Mouse (Mus musculus) thymus, postnatal 36 days (tissue): ENCODE results near the gene Eea1.
"Not testable (repeated sequence)": the region's sequence is repeated elsewhere in the genome, so short reads cannot be mapped to it uniquely, and the experiment has no call there.

Experiments used
- DNase-seq, 2 experiments: peaks; one replicate each; pipeline ENCODE4 v3.0.0; 2022; ENCODE audit warnings: mixed read lengths in 2 of 2

Eea1 gene

DNA sequence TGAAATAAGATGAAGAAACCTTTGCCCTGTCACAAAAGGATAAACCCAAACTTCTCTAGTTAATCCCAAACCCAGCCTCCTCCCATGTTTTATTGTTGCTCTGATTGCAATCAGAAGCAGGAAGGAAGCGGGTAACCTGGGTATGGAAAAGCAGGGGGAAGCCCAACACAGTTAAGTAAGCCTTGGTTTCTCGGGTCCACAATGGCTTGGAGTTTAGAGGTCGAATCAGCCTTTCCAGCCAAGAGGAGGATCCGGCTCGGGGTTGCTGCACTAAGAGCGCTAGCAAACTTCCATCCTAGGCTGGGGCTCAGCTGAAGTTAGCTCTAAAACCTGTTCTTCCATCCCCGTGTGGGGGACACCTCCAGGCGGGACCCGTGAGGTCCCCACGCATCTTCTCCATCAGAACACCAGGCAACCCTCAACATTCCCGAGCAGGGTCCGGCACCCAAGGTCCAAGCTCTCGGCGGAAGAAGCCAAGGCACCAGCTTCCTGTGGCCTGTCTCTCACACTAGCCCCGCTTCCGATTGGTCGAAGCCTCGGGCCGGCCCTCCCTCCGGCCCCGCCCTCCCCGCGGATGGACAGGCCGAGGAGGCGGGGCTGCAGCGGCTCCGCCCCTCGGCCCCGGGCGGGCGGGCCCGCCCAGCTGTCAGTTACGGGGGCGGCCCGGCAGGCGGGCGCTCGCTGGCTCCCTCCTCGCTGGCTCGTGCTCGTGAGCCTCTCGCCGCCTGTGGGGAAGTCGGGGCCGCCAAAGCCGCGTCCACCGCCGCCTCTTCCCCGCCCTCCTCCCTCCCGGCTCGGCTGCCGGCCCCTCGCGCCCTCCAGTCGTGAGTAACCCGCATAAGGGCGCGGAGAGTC, at the start of gene Eea1:
Gene Eea1, plus strand, starts transcription at position 605 of the 855 bp plus-strand sequence.
- DNase-seq, result peak; percentile 57 to 69

DNA sequence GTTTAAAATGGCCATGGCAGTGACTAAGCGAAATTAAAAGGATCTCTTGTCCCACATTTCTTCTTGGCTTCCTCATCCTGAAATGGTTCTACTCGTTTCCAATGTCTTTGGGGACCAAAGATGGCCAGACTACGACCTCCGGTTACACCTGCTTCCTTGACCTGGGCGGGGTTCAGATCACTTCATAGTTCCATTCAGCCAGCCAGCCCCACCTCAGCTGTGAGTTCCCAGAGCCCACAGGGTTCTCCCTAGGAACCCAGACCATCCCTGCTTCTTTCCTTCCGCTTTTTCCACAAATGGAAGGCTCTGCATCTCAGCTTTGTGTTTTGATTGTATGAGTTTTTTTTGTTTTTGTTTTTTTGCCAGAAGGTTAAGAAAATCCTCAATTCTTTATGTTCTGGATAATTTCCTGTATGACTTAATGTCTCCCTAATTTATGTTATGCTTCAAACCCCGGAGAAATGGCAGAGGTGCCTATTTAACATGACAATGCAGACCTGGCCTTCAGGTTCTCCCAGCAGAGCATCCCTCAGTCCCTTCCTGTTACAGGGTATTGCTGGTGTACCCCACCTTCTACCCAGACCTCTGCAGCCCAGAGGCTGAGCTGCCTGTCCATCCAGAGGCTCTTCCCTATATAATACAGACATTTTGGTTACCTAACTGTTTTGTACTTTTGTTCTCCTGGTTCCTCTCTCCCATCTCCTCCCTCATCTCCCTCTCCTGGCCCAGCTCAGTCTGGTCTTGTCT, 49.1 kb upstream of the Eea1 start:
- DNase-seq, result no peak

DNA sequence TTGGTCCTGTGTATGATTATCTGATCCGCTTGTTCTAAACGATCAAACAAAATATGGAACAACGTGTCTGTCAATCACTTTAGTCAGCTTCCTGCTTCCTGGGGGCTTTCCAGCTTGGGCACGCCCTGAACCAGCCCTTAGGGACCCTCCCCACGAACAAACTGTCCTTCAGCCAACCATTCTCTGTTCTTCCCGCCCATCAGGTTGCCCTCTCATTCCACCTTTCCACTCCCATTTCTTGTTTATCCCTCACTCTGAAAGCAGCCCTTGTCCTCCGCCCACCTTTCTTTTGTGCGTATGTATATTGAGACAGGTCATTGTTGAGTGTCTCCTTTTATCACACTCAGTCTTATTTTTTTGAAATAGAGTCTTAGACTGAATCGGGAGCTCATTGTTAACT, 48.3 kb upstream of the Eea1 start:
- DNase-seq, result no peak

DNA sequence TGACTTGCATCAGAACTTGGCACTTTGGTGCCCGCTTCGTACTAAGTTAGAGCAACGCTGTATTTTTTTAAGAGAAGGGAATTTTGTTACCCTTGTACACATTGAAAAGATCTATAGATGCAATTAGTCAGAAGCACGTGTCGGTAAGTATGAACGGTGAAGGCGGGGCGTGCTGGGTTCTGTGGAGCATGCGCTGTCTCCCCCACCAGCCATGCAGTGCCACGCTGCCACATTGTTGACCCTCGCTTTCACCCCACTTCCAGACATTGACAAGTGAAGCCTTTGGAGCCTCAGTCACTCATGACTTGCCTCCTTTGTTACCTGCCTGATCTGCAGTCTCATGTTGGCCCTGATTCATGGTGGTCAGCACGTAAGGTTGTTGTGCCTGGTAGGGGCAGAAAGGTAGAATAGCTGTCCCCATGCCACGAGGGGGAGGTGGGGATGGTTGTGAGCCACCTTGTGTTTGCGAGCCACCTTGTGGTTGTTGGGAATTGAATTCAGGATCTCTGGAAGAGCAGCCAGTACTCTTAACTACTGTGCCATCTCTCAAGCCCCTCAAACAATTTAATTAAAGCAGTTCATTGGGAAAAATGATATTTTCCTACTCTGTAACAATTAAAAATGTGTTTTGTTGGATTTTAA, 47.0 kb upstream of the Eea1 start:
- no peak for DNase-seq

DNA sequence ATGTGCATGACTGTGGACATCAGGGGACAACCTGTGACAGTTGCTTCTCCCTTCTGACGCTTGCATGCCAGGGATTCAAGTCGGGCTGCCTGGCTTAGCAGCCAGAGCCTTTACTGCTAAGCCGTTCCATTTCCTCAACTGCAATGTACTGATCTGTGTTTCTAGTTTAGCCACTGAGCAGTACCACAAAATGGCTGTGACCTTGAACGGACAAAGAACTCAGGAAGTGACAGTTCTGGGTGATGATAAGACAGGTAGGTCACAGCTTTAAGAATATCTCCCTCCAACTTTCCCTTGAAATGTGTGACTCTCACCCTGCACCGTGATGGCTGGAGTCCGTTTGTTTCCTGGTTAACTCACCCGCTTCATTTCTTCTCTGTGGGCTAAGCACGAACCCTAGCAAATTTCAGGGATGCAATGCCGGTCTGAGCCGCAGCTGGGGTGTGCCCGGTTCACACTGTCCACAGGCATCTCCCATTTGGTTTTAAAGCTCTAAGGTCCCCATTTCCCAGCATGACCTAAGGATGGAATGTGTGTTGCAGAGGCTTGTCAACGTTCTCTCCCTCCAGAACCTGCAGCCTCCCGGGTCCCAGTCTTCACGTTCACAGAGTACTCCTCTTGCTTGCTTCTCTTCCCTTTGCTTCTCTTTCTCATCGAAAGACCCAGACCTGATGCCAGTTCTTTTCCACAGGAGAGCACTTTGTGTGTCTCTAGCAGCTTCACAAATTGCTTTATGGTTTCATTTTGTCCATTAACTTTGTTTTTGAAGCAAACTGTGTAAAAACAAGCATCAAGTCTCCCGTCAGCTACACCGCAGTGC, 46.2 kb upstream of the Eea1 start:
- DNase-seq, result no peak

DNA sequence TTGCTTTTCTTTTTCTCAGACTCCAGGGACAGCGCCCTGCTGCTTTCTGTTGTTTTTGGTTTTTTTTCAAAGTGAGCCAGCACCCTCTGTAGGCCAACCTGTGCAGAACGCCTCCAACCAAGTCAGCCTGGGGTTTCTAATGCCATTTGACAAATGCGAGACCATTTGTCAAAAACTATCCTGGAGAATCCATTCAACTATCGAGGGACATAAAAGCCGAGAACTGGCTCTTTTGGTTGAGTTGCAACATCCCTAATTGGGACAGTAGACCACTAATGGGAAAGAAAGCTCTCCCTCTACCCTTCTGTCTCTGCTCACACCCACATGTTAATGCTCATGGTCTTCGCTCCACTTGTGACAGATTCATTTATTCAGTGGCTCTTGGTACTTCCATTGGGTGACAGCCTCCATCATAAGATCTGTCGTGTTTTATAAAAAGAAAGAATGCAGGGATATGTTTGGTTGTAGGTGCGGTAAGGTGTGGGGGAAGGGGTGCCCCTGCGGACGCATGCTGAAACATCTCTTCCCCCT, 45.5 kb upstream of the Eea1 start:
- peak; percentile 42 to 46 for DNase-seq

DNA sequence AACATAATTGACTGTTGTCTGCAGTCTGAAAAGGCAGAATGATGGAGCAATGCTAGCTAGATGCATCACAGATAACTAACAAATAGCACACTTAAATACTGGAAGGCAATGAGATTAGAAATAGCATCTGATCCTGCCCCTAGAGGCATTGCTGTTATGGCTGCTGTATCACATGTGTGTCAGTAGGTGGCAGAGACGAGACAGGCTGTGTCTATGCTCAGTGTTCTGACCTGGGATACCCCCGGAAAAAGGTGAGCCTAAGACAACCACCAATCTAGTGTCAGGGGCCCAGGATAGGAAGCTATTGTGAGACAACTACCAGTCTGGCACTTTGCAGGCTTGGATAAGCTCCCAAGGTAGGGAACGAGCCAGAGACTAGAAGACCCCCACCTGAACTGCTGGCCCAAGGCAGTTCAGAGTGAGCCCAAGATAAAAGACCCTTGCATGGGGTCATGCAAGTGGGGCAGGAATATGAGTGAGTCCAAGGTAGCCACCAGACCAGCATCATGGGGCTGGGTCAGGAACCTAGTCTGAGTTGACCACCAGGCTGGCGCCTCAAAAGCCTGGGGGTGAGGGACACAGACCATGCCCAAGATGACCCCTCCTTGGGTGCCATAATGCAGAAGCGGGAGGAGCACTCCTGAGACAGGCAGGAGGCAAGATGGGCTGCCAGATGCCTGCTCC, 41.8 kb upstream of the Eea1 start:
- peak; percentile 8 to 19 for DNase-seq

DNA sequence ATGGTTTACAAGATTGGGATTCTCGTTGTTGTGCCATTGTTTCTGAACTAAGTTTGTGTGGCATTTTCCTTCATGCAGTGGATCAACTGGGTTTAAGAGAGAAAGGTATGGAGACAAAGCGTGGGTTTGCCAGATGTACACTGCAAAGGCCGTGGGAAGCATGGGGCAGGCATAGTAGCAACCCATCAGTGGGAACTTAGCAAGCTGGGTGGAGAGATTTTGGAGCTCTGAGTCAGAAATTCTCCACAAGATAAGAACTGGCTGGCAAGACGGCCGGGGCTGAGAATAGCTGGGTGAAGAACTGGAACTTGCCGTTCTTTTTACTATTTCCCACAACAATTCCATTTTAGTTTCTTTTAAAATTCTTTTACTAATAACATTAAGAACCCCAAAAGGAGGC, 35.8 kb upstream of the Eea1 start:
- no peak for DNase-seq

DNA sequence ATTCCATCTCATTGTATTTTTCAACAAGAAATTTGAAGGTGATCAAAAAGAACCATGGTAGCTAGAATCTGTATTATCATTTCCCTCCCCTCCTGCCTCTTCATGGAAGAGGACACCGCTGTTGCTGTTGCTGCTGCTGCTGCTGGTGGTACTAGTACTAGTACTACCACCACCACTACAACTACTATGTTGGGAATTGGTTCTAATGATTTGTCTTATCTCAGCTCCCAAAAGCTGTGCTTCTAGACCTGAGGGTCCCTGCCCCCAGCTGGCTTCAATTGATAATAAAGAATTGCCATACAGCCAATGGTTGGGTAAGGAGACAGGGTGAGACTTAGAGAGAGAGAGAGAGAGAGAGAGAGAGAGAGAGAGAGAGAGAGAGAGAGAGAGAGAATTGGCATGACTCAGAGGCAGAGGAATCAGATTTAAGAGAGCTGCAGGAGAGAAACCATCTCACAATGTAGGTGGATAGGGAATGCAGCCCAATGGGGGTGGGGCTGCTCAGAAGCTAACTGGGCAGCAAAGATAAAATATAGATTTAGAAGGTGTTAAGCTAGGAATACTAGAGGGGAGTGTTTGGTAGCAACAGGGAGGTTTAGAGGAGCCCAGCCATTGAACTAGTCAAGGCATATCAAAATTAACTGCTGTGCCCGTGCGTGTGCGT, 31.1 kb upstream of the Eea1 start:
- no peak for DNase-seq

DNA sequence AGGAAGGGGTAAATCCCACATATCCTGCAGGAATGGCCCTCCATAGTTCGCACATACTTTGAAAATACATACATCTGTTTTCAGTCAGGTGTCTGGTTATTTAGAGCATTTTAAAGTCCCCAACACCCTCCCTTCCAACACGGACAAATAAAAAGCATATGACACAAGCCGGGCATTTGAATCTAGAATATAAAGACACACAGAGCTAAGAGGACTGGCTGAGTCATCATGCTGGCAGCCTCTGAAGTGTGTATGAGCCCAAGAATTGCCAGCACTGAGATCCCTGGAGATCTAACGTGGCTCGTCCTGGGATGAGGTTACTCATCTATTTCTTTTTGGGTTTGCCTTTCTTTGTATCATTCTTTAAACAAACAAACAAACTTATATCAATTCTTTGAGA, 29.4 kb upstream of the Eea1 start:
- DNase-seq, result no peak

DNA sequence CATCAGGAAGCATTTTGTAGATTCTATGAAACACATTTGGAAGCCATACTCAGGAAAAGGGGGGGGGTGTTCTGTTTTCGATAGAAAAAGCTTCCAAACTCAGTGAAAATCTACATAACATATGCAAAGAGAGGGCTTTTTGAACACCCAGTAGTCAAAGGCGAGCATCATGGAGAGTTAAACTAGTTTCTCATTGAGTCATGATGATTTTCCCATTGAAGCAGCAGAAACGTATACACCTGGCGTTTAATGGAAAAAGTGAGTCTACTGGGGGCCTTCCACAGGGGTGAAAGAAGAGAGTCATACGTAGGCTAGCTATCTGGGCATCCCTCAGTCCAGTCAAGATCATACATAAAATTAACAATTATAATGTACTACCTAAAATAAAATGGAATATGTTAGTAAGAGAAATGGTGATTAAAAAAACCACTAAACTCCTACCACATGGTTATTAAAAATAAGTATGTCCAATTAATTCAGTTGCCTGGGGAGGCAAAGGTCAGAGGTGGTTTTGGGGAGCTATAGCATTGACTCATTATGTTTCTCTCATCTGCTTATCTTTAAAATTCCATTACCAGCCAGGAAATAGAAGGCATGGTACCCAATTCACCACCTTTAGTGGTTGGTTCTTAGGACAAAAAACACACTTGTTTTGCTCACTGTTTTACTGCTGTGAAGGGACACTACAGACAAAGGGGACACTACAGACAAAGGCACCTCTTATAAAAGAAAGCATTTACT, 25.8 kb upstream of the Eea1 start:
- no peak for DNase-seq

DNA sequence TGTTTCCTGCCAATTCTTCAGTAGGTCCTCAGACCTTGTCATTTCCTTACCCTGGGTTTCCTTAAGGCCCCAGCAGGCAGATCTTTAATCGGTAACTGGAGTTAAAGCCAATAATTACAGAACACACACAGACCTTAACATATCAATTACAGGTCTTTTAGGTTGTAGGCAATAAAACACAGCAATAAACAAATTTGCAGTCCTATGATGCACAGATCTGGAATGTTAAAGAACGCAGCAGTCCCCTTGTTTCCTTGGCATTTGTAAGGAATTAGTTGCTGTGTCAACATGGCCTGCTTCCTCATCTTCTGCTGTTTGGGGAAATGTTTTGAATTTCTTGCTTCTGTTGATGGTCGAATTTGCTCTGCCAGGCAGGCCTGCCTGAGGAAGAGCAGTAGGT, 21.7 kb upstream of the Eea1 start:
- DNase-seq, result no peak

DNA sequence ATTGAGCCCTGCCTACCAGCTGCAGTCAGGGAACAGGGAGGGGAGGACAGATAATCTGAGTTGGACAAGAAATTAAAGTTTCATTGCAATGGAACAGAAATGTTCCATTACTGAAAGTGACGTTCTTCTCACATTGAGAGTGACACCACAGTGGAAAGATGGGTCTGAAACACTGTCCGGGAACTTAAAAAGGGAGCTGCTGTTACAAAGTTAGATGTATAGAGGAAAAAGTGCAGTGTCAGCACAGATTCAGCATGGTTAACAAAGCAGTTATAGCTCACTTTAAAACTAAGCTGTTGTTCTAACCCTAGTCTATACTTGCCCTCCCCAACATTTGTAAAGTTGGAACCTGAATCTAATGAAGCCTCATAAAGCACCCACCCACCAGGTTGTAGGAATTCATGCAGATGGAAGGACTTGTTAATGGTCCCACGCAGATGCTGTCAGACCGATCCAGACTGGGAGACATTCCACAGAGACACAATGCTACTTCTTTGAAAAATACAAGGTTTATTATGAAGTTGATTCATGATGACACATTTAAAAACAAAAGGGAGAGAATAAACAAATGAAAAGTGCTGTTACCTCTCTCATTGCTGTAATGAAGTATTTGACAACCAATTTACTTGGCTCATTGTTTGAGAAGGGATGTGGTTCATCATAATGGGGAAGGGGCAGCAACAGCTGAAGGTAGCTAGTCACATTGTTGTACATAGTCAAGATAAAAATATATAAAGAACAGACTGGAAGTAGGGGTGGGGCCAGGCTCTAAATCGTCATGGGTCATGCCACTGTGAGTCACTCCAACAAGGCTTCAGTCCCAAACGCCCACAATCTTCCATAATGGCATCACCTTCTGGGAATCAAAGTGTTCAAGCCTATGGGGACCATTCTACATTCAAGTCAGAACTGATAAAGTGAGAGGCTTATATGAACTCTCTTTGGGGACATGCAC, 16.9 kb upstream of the Eea1 start:
- DNase-seq, result no peak

DNA sequence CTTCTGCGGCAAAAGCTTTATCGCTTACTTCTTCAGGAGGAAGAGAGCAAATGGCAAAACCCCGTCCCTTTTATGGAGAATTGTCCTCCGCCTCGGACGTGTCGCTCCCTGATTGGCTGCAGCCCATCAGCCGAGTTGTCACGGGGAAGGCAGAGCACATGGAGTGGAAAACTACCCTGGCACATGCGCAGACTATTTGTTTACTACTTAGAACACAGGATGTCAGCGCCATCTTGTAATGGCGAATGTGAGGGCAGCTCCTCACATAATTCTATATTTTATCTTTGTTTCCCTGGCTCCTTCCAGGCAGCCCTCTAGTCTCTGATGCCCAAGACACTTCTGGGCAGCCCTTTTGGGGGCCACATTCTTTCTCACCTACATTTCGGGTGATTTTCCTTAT, 6.8 kb upstream of the Eea1 start:
- DNase-seq, result not testable (repeated sequence)

DNA sequence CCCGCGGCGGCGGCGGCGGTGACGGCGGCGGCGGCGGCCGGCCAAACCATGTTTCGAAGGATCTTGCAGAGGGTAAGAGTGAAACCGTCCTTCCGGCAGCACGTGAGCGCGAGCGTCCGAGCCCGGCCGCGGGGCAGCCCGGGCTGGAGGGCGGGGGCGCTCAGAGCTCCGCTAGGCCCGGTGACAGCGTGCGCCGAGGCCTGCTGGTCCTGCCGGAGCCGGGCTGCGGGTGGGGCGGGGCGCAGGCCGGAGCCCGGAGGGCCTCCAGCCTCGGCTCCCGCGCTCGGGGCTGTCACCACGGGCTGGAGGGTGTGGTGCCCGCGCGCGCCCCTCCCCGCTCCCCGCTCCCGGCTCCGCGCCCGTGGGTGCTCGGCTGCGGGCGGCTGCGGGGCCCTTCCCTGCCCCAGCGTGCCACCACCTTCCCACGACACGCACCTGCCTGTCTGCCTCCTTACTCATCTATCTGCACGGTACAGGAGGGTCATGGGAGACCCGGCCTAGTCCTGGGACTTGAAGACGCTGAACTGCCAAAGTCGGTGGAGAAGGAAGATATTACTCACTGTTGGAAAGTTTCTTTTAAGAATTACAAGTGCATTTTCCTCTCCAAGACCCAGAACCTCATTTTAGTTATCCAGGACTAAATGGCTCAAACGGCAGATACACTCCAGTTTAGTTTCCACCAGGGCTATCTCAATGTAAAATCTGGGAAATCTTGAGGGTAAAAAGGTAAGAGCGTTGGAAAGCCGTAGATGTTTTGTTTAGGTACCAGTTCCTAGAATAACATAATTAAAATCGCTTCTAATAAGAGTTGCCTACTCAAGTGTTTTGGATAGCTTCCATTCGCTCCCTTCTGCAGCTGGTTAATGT, 684 bp downstream of the Eea1 start:
- peak; percentile 27 to 51 for DNase-seq

DNA sequence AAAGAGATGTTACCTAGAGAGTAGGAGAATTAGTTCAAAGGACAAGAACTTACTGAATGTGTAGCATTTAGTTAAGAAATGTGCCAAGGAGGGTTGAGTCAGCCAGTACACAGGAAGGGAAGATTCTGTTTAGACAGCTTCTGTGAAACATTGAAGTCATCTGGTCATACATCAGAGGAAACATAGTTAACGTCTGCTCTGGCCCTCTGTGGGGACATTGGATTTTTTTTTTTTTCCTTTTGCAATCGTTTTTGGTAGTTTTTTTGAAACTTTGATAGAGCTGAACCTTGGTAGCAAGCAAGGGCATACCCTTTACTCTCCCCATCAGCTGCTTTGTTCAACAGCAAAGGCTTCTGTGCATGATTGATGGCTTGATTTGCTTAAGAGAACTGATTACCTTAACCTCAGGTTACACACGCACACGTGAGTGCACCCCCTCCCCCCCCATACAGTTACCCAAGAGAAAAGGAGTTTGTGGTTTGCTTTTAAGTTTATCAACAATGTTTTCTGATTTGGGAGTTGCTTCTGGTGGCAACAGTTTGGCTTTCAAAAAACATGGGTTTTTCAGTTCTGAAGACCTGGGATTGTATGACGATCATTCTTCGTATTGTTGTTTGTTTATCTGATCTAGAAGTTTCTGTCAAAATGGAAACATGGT, 1.4 kb downstream of the Eea1 start:
- no peak for DNase-seq

DNA sequence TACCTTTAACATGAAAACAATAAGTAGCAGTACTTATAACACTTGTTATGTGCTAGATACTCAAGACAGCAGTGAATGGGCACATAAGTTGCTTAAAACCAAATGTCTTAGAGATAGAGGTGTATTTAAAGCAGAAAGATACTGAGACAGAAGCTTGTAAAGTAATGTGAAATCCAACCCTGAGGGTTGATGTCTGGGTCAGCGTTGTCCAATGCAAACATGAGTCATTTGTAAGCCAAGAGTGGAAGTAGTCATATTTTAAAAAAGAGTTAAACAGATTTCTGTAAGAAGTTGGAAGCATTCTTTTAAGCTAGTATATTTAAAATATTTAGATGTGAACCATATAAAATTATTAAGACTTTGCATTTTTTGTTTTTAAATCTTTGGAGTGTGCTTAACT, 4.6 kb downstream of the Eea1 start:
- DNase-seq, result no peak

DNA sequence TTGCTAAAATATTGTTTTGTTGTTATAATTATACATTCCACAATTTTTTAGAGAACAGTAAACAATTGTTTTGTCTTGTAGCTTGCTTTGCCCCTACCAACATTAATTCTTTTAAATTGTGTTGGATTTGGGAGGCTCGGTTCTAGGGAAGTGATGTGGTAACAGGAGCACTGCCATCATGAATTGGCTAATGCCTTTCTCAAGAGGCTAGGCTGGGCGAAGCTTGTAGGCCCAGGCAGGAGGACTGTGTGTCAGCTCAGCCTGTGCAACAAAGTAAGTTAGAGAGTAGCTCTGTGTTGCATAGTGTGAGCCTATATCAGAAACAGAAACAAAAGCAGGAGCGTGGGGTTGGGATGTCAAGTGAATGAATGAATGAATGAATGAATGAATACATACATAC, 9.0 kb downstream of the Eea1 start:
- no peak for DNase-seq
